Mouse (Mus musculus): ENCODE data around the gene Raet1e. TPM values are rescaled to one million over a fixed set of nuclear protein-coding genes. Genes with fewer than 3 reads are reported as not detected.
A peak's percentile ranks its signal among the peaks of the same experiment; 100 is the strongest.
"Not testable (repeated sequence)": the region's sequence is repeated elsewhere in the genome, so short reads cannot be mapped to it uniquely, and the experiment has no call there.

Gene Raet1e
- total RNA-seq, 2 experiments from 2014 or later = 1.7 TPM; not detected in 1

DNA sequence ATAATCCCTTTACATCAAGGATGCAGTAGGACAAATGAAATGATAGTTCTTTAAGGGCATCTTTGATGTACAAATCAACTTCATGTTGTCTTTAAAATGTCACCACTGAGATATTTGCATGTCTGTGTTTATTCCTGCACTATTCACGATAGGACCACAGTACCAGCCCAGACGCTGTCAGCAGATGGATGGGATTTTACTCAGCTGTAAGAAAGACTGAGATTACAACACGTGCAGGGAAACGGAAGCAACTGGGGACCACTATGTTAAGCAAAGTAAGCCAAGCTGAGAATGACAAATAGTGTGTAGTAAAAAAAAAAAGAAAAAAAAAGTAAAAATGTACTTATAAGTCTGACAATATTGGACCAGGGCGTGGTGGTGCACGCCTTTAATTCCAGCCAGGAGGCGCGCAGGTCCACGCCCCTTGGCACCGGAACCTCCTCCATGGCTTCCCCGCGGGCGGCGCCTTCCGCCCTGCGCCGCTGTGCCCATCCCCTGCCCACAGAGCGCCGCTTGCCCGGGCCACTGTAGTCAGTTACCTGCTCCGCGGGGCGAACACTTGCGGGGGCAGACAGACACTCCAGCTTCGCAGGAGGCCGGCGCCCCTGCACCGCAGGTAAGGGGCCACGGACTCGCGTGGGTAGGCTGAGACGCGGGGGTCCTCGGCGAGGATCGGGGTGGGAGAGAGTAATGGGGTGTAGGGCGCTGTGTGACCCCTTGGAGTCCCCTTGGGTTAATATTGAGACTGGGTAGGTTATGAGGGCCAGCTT lies 114.7 kb downstream of the Raet1e start:
- DNase-seq (ENCODE audit: low spot score in 2 of 2) = peak in 1 of 2 experiments; percentile 1

DNA sequence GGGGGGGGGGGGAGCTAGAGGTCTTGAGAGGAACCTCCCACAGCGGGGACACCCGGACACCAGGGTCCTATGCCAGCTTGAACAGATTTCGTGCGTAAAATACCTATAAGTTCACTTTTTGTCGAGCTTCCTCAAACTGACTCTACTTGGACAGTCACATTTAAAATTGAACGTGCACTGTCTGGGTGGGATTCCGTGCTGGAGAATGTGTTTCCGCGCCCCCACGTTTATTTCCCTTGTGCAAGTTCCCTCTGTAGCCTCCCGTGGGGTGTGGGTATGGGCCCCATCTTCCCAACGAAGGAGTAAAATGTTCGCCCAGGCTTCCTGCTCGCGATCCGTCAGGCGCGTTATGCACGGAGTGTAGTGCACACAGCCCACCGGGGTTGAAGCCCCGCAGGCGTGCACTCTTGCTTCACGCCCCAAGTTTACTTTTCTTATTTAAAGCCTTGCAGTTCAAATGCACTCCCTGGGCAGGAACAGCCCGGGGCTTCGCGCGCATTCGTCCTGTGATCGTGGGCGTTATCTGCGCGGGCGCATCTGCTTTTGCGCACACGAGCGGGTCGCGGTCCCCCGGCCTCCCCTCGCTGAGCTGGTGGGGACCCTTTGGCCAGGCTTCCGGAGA lies 115.4 kb downstream of the Raet1e start:
- DNase-seq (ENCODE audit: low spot score in 2 of 2) = no peak

DNA sequence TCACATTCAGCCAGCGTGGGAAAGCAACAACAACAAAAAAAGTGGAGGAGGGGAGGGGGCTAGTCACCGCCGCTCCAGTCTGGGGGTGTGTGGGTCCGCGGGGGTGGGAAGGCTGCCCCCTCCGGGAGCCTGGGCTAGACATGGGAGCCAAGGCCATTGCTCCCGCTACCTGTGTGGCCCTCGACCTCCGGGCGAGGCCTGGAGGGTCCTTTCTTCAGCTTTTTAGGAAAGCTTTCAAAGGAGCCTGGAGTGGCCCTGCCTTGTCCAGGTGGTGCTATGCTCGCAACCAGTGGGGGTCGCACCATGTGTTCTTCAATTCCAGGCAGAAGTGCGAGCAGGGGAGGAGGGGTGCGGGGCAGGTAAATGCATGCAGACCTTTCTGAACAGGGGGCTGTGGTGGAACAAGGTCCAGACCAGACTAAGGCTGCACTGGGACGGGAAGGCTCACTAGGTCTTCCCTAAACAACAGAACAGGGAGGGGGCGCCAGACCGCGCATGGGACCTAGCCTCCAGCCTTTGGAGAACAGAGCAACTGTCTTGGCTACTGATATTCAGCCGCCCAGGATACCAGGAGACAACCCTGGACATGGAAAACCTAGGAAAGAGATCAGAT lies 116.2 kb downstream of the Raet1e start:
- DNase-seq (ENCODE audit: low spot score in 2 of 2) = no peak

DNA sequence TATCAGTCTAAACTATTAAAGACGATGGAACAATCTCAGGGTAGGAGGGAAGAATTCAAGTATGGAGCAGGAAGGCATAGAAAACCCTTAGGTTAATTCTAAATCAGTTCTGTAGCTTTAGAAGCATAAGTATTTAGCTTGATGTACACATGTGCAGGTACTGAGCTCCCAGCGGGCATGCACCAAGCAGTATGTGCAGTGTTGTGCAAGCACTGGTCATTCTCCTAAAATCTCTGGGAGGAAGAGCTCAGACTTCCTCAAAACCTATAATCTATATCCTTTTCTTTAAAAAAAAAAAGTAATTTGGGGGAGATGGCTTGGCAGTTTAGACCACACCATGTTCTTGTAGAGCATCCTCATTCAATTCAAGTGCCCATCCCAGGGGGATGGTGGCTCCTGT lies 120.1 kb downstream of the Raet1e start:
- not testable (repeated sequence) for DNase-seq (ENCODE audit: low spot score in 2 of 2)

DNA sequence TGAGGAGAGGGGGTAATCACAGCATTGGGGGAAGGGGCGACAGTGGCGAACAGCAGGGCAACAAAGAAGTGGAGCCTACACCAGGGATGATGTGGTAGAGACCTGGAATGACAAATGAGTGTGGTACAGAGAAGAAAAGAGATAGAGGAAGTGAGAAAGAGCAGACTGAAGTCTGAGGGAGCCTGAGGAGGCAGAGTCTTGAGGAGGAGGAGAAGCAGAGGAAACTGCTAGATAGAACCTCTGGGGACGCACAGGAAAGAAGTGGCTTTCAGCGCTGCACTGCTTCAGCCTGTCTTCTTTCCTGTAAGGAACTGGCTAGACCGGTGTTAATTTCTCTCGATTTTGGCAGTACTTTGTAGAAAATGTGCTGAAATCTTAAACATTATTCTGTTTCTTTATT lies 124.4 kb downstream of the Raet1e start:
- DNase-seq (ENCODE audit: low spot score in 2 of 2) = no peak

DNA sequence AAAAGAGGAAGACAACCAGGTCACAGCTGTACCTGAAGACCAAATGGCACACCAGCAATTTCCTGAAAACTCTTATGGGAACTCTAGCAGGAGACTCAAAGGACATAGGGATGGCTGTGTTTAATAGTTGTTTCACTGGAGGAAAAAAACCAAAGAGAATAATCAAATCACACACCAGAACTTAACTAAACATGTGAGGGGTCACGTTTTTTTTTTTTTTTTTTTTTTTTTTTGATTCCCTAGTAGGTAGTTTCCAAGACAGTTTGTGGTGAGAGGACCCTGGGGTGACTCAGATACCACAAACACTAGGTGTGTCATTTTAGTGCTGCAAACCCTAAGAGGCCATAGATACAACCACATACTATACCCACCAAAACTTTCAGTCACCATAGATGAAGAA lies 137.3 kb downstream of the Raet1e start:
- DNase-seq (ENCODE audit: low spot score in 2 of 2) = no peak

DNA sequence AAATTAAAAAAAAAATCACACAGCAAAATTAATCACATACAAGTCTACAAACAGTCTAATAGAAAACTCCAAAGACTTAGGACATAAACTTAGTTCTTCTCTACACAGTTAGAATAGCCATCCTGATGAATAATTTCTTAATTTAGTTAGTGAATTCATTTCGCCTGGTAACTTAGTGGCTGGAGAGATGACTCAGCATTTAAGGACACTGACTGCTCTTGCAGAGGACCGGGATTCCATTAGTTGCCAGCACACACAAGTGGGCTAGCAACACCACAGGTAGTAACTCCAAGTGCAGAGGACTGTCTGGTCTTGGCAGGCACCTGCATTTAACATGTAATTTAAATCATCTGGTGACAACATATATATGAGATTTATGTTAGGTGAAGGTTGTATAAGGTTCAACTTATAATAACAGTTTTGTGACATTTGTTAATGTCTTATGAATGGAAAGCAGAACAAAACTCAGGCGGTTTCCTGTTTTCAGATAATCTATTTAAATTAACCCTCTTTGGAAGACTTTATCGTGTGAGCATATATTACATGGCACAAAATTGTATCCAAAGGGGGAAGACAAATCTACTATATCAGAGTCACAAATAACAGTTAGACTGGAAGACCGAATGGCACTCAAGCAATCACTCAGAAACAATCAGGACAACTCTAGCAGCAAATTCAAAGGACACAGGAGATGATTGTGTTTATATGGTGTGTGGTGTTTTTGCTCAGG lies 138.8 kb downstream of the Raet1e start:
- no peak for DNase-seq (ENCODE audit: low spot score in 2 of 2)

DNA sequence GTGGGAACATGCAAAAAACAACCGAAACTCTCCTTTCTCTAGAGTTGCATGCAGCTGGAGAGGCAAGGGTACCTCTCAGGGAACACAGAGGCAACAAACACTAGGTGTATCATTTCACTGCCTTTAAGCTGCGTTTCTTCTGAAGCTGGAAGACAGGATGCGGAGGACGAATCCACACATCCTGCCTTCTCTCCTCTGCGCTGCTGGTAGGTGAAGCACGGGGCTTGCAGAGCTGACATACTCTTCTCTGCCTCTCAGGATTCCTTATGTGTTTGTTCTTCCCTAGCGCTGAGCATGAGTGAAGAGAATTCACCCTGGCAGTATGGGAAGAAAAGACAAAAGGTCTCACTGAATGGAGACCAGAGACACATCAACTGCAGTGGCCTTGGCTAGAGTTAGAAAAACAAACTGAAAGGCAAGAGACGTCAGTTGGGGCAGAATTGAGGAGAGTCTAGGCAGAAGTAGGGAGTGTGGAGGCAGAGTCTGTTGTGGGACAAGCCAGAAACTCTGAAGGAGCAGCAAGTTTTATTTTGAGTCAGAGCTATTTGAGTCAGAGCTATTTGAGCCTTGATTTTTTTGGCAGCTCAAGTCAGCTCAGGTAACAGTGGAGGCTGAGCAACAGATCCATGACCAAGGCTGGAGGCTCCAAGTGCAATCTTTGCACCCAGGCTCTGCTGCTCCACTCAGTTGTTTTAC lies 139.5 kb downstream of the Raet1e start:
- no peak for DNase-seq (ENCODE audit: low spot score in 2 of 2)

DNA sequence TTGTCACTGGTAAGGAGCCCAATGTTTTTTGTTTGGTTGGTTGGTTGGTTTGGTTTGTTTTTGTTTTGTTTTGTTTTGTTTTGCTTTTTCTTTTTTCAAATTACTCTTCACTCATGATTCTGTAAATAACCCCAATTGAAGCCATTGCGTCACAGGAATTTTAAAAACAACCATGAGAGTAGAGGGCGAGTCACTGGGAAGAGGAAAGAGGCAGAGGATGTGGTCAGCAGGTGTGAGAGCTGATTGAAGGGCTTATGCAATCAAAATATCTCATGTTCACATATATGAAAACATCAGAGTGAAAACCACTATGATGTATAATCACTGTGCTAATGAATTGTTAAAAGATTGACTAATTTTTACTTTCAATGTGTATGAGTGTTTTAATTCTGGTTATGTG lies 141.0 kb downstream of the Raet1e start:
- DNase-seq (ENCODE audit: low spot score in 2 of 2) = no peak

DNA sequence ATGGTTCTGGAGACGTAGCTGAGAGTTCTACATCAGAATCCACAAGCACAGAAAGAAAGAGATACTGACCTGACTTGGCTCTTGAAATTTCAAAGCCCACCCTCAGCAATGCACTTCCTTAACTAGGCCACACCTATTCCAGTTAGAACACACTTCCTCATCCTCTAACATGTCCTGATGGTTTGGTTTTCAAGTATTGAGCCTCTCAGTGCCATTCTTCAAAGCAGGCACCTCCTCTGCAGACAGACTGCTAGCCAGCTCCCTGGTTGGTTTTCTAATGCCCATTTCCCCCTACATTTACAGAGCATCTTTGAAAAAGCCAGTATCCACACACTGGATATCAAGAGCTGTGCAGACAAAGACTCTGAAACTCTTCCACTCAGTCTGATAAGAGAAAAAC lies 143.3 kb downstream of the Raet1e start:
- no peak for DNase-seq (ENCODE audit: low spot score in 2 of 2)

DNA sequence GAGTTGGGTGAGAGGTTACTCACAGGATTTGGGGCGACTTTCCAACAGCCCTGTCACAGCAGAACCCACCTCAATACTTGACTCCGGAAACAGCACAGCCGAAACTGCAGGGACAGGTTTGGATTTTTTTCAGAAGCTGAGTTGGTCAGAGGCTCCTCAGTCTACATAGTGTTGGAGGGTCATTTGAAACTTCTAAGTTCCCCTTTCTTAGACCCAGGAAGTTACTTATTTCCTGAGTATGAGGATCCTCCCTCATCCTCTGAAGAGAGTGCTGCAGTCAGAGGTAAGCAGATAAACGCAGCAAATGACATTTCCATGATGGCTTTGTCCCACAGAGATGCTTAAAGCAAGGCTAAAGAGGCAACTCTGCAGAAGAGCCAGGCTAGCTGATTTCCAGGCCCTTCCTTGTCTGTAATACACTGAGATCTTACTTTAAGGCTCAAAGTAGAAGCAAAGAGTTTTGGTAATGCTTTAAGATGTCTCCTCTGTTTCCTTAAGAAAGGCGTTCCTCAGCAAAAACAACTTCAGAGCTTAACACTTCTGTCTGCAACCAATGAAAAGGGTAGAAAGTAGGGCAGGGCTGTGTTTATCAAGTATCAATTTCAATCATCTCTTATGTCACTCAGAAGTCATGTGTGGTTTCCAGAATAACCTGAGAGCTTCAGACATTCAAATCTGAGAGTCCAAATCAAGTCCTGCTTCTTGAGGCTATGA lies 144.1 kb downstream of the Raet1e start:
- DNase-seq (ENCODE audit: low spot score in 2 of 2) = no peak

DNA sequence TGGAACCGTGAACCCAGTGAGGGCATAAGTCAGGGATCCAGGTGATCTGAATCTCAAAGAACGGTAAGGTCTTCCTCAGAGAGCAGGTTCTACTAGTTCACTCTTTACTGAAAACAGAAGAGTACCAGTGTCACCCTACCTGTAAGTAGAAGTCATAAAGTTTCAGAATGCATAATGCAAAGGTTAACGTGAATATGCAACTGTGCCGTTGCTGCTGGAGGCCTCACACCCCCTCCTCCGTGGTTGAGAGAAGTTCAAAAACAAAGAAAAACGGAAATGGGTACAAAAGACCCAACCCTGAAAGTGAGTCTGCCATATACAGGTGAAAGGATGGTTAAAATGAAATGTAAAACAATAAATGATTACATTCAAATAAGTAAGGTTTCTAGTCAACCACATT lies 145.4 kb downstream of the Raet1e start:
- DNase-seq (ENCODE audit: low spot score in 2 of 2) = no peak

DNA sequence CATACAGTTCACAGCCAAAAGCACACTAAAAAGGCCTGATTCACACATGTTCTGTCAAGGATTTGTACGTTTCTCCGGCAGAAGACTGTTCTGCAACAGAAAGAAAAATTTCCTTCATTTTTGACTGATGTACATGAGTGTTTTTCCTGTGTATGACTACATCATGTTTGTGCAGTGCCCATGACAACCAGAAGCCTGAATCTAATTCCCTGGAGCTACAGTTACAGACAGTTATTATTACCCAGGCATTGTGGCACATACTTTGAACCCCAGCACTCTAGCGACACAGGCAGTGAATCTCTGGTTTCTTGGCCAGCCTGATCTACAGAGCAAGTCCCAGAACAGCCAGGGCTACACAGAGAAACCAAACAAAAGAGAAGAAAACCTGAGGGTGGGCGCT lies 147.4 kb downstream of the Raet1e start:
- no peak for DNase-seq (ENCODE audit: low spot score in 2 of 2)

DNA sequence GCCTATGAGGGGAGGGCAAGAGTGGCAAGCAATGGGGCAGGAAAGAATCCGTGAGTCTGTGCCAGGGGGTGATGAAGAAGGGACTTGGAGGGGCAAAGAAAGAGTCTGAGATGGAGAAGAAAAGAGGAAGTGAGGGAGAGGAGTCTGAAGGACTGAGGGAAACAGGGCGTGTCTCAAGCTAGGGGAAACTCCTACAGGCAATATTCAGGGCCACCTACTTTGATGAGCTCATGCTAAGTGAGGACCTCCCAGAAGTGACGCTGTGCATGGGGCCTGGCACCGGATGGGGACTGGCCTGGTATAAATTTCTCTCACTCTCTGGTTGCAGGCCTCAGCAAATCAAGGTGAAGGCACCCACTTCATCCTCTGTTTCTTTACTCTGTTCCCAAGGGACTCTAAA lies 148.1 kb downstream of the Raet1e start:
- DNase-seq (ENCODE audit: low spot score in 2 of 2) = no peak

DNA sequence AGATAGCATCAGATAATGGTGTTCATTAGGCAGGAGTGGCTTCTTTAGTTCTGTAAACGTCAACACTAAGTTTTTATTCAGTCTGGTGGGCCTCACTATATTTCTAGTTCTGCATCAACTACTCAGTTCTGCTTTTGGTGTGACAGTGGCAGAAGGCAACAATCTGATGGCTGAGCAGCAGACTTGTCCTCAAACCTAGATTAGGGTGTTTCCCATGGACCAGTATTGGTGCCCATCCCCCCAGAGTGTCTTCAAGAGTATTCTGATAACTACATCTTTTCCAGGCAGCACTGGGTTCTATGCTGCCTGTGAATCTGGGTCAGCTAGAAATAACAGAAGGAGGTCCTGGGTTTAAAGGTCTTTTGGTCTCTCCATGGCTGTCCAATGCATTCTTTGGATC lies 149.9 kb downstream of the Raet1e start:
- DNase-seq (ENCODE audit: low spot score in 2 of 2) = no peak

DNA sequence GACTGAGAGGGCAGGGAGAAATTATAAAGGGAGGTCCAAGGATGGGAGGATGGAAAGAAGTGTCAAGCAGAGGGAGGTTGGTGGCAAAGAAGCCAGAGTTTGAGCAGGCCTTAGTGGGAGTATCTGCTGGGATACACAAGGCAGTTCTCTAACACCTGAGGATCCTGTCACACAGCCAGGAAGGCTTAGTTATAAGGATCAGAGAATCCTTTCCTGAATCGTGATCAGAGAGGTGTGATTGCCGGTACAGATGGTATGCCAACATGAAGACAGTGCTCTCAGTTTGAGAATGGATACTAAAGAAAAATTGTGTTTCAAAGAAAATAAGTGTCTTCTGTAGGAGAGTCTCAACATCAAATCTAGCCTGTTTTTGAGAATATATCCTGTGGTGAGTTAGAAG lies 164.5 kb downstream of the Raet1e start:
- DNase-seq (ENCODE audit: low spot score in 2 of 2) = no peak

DNA sequence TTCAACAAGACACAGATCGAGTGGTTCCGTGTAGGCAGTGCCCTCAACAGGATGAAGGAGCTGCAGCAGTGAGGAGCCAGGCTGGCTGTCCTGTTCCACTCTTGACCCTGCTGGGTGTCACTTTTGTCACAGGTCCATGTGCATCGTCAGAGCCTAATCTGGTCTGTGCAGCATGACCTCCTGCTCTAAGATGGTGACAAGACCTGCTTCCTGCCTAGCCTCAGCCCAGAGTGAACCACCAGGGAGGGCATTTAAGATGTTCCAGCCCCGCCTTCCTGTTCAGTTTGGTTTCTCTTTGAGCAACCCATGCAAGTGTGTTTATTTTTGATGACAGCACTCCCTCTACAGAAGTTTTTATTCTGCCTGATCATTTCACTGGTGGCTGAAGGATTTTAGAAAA lies 187.4 kb downstream of the Raet1e start:
- DNase-seq (ENCODE audit: low spot score in 2 of 2) = not testable (repeated sequence)

DNA sequence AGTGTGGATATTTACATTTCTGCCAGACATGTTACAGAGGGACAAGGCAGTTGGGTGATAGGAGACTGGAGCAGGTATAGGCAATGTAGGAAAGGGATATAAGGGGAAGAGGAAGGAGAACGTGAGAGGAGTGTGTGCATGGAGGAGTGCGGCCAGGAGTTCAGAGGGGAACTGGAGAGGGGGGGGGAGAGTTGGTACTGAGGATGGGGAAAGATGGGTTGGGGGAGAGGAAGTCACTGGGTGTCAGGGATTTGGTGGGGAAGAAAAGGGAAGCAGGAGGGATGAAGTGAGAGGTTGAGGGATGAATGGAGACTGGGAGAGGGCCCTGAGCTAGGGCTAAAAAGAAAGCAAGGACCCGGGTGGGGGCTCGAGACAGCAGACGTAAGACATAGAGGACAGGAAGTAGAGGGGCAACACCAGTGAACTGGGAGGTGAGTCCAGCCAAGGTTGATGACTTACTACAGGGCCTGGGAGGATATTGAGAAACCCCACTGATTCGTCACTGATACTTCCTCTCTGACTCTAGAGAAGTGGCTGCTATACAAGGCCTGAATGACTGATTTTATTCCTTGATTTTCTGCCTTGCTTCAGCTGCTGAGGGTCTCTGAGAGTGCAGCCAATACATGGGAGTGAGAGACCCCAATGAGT lies 195.3 kb downstream of the Raet1e start:
- DNase-seq (ENCODE audit: low spot score in 2 of 2) = not testable (repeated sequence)

DNA sequence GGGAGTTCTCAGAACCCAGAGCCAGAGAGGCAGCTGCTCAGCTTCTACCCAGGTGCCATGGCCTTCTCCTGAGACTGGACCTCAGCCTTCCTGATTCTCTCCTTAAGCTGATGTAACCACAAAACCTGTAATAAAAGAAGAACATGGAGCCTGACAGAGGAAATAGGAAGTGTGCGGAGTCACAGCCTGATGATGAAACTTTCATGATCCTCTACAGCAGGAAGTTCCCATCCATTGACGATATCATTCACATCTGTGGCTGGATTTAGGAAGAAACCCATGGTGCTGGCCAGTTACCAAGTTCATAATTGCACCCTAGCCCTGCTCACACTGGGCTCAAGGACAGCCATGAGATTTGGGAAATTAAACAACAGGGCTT lies 195.8 kb downstream of the Raet1e start:
- DNase-seq (ENCODE audit: low spot score in 2 of 2) = not testable (repeated sequence)

DNA sequence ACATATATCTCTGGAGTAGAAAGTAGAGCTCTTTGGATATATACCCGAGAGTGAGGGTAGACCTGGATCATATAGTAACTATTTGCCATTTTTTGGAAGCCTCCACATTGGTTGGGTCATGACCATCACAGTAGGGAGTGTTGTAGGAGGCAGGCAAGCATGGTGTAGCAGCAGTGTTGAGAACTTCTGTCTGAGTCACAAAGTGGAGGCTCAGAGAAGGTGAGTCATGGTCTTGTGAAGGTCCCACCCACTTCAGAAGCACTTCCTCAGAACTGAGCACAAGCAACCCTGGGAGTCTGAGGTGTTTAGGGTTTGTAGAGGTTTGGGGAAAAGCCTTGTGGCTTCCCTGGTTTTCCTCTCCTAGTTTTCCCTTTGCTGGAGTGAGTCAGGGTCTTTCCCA lies 199.0 kb downstream of the Raet1e start:
- DNase-seq (ENCODE audit: low spot score in 2 of 2) = not testable (repeated sequence)

Data from adrenal gland, adult 18-20 months (tissue).